1 mouse cellular context compared by ENCODE assay signal in the genomic region with DNA sequence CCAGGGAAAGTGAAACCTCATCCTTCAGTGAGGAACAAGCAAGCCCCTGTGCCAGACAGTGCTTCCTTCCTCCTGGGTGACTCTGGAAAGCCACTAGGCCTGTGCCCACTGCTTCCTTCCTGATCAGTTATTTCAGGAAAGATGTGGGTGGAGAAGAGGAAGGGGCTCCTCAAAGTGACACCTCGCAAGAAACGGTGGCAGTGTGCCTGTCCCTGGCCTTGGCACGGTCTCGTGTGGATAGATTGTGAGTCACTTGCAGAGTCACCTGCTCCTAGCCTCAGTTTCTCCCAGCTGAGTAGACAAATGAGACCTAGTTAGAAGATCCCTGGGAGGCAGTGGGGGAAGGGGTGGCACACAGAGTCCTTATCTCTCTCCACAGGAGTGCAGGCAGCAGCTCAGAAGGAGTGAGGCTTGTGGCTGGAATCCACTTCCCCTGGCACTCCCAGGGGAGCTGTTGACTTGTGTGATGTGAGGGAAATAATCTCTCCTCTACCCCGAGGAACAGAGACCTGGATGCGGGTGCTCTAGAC.
A peak's percentile ranks its signal among the peaks of the same experiment; 100 is the strongest.
TF ChIP-seq lines count a peak whose summit lies in the region.

No protein-coding gene starts in this region.

TF ChIP-seq in MEL, 35 proteins besides CTCF, POLR2A, EP300 and RAD21:
- TF ChIP-seq ZMIZ1 (IDR thresholded peaks at IDR 0.05; ENCODE audit: low read depth, low read length) (0 out of 2 replicates have a peak, but pooled peaks have one; percentile 35), E2F4 (IDR thresholded peaks at IDR 0.05; ENCODE audit: borderline replicate concordance, low read depth, low read length) (no peak), GATA1 (IDR thresholded peaks at IDR 0.05; ENCODE audit: low read depth, low read length) (peak; percentile 94), ZC3H11A (IDR thresholded peaks at IDR 0.05; ENCODE audit: low read depth, low read length) (peak; percentile 15; the same call in 1 of the 2 replicates), CHD2 (IDR thresholded peaks at IDR 0.05; ENCODE audit: low read length) (peak; percentile 49; the same call in 1 of the 2 replicates), MAX (IDR thresholded peaks at IDR 0.05; ENCODE audit: low read length) (peak; percentile 35; the same call in 1 of the 2 replicates), USF1 (IDR thresholded peaks at IDR 0.05; ENCODE audit: low read depth, low read length) (no peak), ELF1 (IDR thresholded peaks at IDR 0.05; ENCODE audit: low read depth, low read length) (peak; percentile 26; the same call in 1 of the 2 replicates), UBTF (IDR thresholded peaks at IDR 0.05; ENCODE audit: borderline replicate concordance, insufficient read depth, low read depth, low read length) (no peak), RCOR1 (IDR thresholded peaks at IDR 0.05; ENCODE audit: low read depth, low read length) (peak; percentile 69; the same call in 1 of the 2 replicates), MAZ (IDR thresholded peaks at IDR 0.05; ENCODE audit: low read depth, low read length) (peak; percentile 61; the same call in 1 of the 2 replicates), MYB (IDR thresholded peaks at IDR 0.05; ENCODE audit: low read depth, low read length) (0 out of 2 replicates have a peak, but pooled peaks have one; percentile 31), SIN3A (IDR thresholded peaks at IDR 0.05; ENCODE audit: low read length) (peak; percentile 59), SMC3 (IDR thresholded peaks at IDR 0.05; ENCODE audit: low read depth, low read length) (no peak), TBP (IDR thresholded peaks at IDR 0.05; ENCODE audit: low read depth, low read length) (no peak; the same call in 1 of the 2 replicates), JUND (IDR thresholded peaks at IDR 0.05; ENCODE audit: low read depth, low read length) (no peak), USF2 (IDR thresholded peaks at IDR 0.05; ENCODE audit: borderline replicate concordance in 1 of 2, insufficient read depth in 1 of 2, low read depth in 1 of 2, low read length in 2 of 2) (no peak), MAFK (IDR thresholded peaks at IDR 0.05; ENCODE audit: borderline replicate concordance, low read depth, low read length) (no peak), MXI1 (IDR thresholded peaks at IDR 0.05; ENCODE audit: low read depth, low read length) (no peak; the same call in 1 of the 2 replicates), TAL1 (IDR thresholded peaks at IDR 0.05; ENCODE audit: low read length) (peak; percentile 90), ETS1 (IDR thresholded peaks at IDR 0.05; ENCODE audit: low read depth, low read length) (peak; percentile 90), ZKSCAN1 (IDR thresholded peaks at IDR 0.05; ENCODE audit: low read depth, low read length) (no peak), BHLHE40 (IDR thresholded peaks at IDR 0.05; ENCODE audit: borderline replicate concordance, low read depth, low read length) (peak; percentile 85), NRF1 (IDR thresholded peaks at IDR 0.05; ENCODE audit: insufficient read depth, low read depth, low read length, poor library complexity, severe bottlenecking) (peak; percentile 4; the same call in 1 of the 2 replicates), TCF12 (IDR thresholded peaks at IDR 0.05; ENCODE audit: low read depth, low read length) (peak; percentile 93), CHD1 (IDR thresholded peaks at IDR 0.05; ENCODE audit: low read depth, low read length) (no peak), NELFE (IDR thresholded peaks at IDR 0.05; ENCODE audit: low read depth, low read length) (peak; percentile 47; the same call in 1 of the 2 replicates)
